Mouse (Mus musculus): Measurements from ENCODE around the gene Kank3. TPM values are rescaled to one million over a fixed set of nuclear protein-coding genes. Genes with fewer than 3 reads are reported as not detected.

Gene Kank3
- polyA plus RNA-seq (2016; fragmentation: Nextera tagmentation; extraction: Ambion mirVana): 31.5 and 32.3 TPM in 2 replicates

DNA sequence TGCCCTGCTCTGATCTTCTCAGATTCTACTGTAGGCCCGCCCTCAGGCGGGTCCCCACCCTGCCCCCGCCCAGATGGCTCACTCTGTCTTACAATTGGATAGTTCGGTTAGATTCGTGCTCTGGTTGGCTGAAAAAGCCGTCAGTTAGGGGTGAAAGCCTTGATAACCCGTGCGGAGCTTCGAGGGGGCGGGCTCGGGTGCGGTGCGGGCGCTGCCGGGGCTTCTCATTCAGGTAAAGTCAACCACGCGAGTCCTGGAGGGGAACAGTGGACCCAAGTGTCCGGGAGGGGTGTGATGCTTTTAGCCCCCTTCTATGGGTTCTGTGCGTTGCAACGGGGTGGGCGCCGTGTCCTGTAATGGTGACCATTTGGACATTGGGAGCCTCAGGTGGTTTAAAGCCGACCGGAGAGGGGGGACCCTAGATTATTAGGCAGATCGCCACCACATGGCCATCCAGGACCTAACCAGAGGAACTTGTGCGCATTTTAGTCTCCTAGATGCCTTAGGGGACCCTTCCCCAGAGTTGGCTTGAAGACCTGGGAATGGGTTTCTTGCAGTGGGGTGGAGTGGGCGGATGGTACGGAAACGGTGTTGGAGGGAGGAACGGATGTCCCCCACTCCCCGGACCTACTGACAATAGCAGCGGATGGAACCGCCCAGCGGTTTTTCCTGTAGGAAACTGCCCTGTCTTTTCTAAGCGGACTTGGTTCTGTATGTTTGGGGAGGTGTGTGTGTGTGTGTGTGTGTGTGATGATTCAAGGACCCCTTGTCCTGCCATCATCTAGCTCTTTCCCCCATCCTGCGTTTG, at the start of gene Kank3:
Kank3 (plus strand) TSS at position 186 of the 808 bp plus-strand sequence.
- Histone ChIP-seq H3K4me1 (peaks cover 8% of the 10 kb centered on the region), H3K4me3 (peak within 1 kb of the TSS; percentile 47), H3K36me3 (no peaks in the 10 kb centered on the region), H3K9me3 (no peaks in the 10 kb centered on the region), H3K27ac (no peak within 1 kb of the TSS), H3K4me2 (replicated peaks) (peak within 1 kb of the TSS; percentile 76), H3K9ac (peak within 1 kb of the TSS; percentile 42), H3K27me3 (replicated peaks) (peaks cover 10% of the 10 kb centered on the region)
- peak; percentile 98 for ATAC-seq (ENCODE audit: low FRiP score, low read depth)
- under 1% methylated on average over 36 of the region's 36 CpGs for WGBS

DNA sequence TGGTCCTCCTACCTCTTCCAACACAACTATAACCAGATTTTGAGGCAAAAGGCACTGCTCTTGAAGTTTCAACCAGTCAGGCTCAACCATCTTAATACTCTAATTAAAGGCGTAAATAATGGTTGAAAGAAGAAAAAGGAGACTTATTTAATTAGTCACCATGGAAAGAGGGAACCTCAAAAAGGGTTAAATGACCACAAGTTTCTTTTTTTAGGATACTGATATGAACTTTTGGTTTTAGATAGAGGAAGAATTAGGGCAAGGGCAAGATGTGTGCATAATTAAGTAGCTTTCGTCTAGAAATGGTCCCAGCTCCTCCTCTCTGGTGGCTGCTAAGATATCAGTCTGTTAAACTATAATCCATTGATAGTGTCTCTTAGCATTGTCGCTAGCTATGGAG, 43.9 kb upstream of the Kank3 start:
- Histone ChIP-seq H3K9me3 (no peaks in the 10 kb centered on the region), H3K9ac (no peak overlapping the region), H3K27ac (no peak overlapping the region), H3K4me3 (no peak overlapping the region), H3K4me1 (no peaks in the 10 kb centered on the region), H3K4me2 (replicated peaks) (no peak overlapping the region), H3K36me3 (no peaks in the 10 kb centered on the region), H3K27me3 (replicated peaks) (no peaks in the 10 kb centered on the region)
- WGBS: 85% methylated on average over 3 of the region's 3 CpGs
- ATAC-seq (ENCODE audit: low FRiP score, low read depth): no peak

DNA sequence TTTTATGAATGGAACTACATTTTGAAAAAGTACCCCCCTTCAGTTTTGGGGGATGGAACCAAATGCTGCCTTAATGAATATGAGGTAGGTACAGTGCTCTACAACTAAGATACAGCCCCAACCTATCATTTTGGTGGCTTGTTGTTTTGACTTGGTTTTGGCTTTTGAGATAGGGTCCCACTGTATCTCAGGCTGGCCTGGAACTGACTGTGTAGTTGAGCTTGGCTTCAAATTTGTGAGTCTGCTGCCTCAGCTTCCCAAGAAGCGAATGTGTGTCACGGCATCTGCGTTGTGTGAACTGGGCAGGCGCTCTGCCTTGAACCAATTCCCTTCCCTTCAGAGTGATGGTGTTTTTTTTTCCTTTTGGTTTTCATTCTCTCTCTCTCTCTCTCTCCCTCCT, 38.7 kb upstream of the Kank3 start:
- Histone ChIP-seq H3K9me3 (no peaks in the 10 kb centered on the region), H3K4me2 (replicated peaks) (no peak overlapping the region), H3K4me3 (no peak overlapping the region), H3K27ac (no peak overlapping the region), H3K9ac (no peak overlapping the region), H3K36me3 (no peaks in the 10 kb centered on the region), H3K4me1 (no peaks in the 10 kb centered on the region), H3K27me3 (replicated peaks) (no peaks in the 10 kb centered on the region)
- 97% methylated on average over 4 of the region's 4 CpGs for WGBS
- ATAC-seq (ENCODE audit: low FRiP score, low read depth): no peak

DNA sequence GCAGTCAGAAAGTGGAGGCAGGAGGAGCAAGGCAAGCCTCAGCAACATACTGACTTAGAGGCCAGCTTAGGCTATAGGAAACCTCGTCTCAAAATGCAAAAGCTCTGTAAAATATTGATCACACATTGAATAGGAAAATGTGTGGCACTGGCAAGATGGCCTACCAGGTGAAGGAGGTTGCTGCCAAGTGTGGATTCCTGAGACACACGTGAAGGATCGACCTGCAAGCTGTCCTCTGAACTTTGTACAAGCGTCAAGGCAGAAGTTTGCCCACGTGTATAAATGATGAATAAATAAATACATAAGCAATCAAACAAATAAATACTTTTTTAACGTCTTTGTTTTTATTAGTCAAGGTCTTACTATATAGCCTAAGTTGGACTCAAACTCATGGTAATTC, 36.9 kb upstream of the Kank3 start:
- no peak overlapping the region for H3K27ac ChIP-seq

DNA sequence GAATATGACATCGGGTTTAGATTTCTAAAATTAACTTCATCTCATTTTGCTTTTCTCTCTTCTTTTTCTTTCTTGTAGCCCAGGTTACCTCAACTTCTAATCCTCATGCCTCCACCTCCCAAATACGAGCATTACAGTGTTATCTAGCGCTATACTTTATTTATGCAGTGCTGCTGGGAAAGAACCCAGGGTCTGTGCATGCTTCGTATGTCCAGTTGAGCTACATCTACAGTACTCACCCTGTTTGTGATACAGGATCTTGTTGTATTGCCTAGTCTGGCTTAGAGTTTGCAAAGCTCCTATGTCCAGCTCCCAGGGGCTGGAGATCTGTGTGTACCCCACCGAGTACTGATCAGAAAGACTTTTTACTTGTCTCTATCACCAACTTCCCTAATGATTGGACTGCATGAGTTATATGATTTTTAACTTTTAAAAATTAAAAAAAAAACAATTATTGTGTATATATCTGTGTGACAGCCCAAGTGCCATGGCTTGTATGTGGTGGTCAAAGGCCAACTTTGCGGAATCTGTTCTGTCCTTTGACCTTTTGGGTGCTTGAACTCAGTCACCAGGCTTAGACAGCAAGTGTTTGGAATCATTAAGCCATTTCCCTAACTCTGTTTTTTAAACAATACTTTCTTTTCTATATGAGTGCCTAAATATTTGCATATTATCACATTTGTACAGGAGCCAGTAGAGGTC, 36.3 kb upstream of the Kank3 start:
- WGBS: 92% methylated on average over 6 of the region's 6 CpGs
- peaks cover 5% of the 10 kb centered on the region; the same call in 1 of the 2 replicates for H3K36me3 ChIP-seq
- H3K9me3 ChIP-seq: no peaks in the 10 kb centered on the region
- no peaks in the 10 kb centered on the region for H3K27me3 ChIP-seq (replicated peaks)
- H3K9ac ChIP-seq: no peak overlapping the region
- H3K4me2 ChIP-seq (replicated peaks): no peak overlapping the region
- no peak overlapping the region for H3K27ac ChIP-seq
- H3K4me3 ChIP-seq: no peak overlapping the region
- no peak for ATAC-seq (ENCODE audit: low FRiP score, low read depth)
- H3K4me1 ChIP-seq: no peaks in the 10 kb centered on the region

More for the DNA sequence above, 36.9 kb upstream of the Kank3 start:
- peaks cover 5% of the 10 kb centered on the region; the same call in 1 of the 2 replicates for H3K36me3 ChIP-seq
- H3K4me3 ChIP-seq: no peak overlapping the region
- no peaks in the 10 kb centered on the region for H3K9me3 ChIP-seq
- no peak for ATAC-seq (ENCODE audit: low FRiP score, low read depth)
- no peaks in the 10 kb centered on the region for H3K4me1 ChIP-seq
- no peaks in the 10 kb centered on the region for H3K27me3 ChIP-seq (replicated peaks)
- no peak overlapping the region for H3K9ac ChIP-seq
- H3K4me2 ChIP-seq (replicated peaks): no peak overlapping the region
- 78% methylated on average over 6 of the region's 6 CpGs for WGBS

DNA sequence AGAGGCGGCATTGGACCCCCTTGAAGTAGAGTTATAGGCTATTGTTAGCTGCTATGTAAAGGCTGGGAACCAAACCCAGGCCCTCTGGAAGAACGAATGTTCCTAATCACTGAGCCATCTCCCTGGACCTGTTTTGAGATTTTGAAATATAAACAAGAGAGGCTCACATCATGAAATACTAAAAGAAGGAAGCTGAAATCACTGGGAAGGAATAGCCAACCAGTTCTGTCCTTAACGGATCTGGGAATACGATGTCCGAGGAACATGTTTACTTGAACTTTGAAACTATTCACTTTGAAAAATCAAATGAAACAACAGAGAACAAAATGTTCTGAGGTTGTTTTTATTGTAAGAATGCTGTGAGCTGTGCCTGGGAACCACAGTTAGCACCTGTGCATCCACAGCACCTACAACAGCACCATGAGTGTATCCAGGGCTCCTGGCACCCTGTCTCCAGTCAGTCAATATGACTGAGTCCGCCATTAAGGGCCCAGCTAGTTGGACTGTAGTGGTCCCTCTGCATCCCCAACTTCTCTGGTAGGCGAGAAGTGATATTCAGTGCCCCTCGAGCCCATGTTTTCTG, 35.7 kb upstream of the Kank3 start:
- Histone ChIP-seq H3K4me1 (peaks cover 6% of the 10 kb centered on the region; the same call in 1 of the 2 replicates), H3K27ac (no peak overlapping the region), H3K27me3 (replicated peaks) (no peaks in the 10 kb centered on the region), H3K9ac (no peak overlapping the region), H3K4me2 (replicated peaks) (no peak overlapping the region), H3K36me3 (peaks cover 5% of the 10 kb centered on the region; the same call in 1 of the 2 replicates), H3K4me3 (no peak overlapping the region), H3K9me3 (no peaks in the 10 kb centered on the region)
- no peak for ATAC-seq (ENCODE audit: low FRiP score, low read depth)
- 92% methylated on average over 8 of the region's 8 CpGs for WGBS

DNA sequence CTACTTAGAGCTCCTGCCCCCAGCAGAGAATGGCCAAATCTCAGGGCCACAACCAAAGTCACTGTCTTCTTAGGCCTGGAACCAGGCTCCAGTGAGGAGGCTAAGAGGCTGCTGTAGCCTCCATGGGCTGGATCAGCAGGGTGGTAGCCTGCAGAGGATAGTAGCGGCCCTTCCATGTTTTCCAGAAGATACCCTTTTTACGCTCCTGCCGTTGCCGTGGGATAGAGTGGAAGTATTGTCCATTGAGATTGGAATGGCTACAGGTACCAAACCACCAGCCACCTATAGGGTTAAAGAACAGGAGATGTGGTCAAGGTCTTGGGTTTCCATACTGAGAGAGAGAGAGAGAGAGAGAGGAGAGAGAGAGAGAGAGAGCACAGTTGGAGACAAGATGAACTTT, 35.0 kb upstream of the Kank3 start:
- no peaks in the 10 kb centered on the region for H3K9me3 ChIP-seq
- H3K4me3 ChIP-seq: no peak overlapping the region
- 92% methylated on average over 4 of the region's 4 CpGs for WGBS
- H3K27me3 ChIP-seq (replicated peaks): no peaks in the 10 kb centered on the region
- H3K9ac ChIP-seq: no peak overlapping the region
- H3K4me1 ChIP-seq: peaks cover 7% of the 10 kb centered on the region; the same call in 1 of the 2 replicates
- peaks cover 5% of the 10 kb centered on the region; the same call in 1 of the 2 replicates for H3K36me3 ChIP-seq
- no peak for ATAC-seq (ENCODE audit: low FRiP score, low read depth)
- H3K4me2 ChIP-seq (replicated peaks): no peak overlapping the region
- no peak overlapping the region for H3K27ac ChIP-seq

DNA sequence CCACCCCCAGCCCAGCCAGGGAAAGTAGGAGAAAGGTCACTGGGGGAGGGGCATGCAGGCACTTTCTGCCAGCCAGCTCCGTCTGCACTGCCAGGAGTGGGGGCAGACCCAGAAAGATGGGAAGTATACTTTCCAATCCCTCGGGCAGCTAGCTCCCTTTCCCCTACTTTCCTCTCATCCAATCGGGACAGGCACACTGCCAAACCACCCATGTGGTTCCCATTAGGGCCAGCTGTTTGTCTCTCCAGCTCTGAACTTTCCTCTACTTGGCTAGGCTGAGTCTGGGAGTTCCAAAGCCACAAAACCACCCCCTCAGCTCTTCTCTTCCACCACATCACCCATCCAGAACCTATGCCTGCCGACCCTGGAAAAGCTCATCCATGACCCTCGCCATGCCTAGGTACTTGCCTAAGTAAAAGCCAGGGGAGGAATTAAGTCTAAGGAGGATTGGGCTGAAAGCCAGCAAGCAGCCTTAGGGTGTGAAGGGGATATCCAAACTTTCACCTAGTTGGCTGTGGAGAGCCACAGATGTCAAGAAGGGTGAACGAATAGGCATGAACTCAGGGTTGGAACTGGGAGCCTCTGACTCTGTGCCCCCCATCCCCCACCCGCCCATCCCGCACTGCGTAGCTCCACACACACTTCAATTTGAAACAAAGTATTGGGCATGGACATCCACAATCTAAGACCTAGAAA, 30.9 kb upstream of the Kank3 start:
- H3K27me3 ChIP-seq (replicated peaks): 0 out of 2 replicates have a peak, but pooled peaks cover 5% of the 10 kb centered on the region
- WGBS: 64% methylated on average over 9 of the region's 9 CpGs
- H3K4me2 ChIP-seq (replicated peaks): peak overlapping the region; percentile 88
- H3K4me3 ChIP-seq: no peak overlapping the region
- H3K27ac ChIP-seq: no peak overlapping the region
- H3K4me1 ChIP-seq: peaks cover 17% of the 10 kb centered on the region
- no peaks in the 10 kb centered on the region for H3K9me3 ChIP-seq
- H3K36me3 ChIP-seq: peaks cover 5% of the 10 kb centered on the region; the same call in 1 of the 2 replicates
- H3K9ac ChIP-seq: no peak overlapping the region
- ATAC-seq (ENCODE audit: low FRiP score, low read depth): 0 out of 2 replicates have a peak, but pooled peaks have one; percentile 29

DNA sequence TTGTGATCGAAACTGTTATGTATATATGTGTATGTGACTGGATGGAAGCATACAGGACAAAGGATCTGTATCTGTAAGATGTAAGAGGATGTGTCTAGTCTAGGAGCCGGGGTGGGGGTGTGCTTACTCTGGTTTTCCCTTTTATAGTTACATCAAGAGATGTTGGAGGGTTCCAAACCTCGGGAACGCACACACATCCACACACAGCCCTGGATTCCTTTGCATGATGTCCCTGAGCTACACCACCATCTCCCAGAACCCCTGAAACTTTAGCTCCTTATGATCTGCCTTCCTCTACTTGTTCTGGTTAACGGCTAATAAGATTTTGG, 30.4 kb upstream of the Kank3 start:
- H3K9me3 ChIP-seq: no peaks in the 10 kb centered on the region
- no peak overlapping the region for H3K27ac ChIP-seq
- 0 out of 2 replicates have a peak, but pooled peaks cover 5% of the 10 kb centered on the region for H3K27me3 ChIP-seq (replicated peaks)
- H3K4me1 ChIP-seq: peaks cover 17% of the 10 kb centered on the region
- no peak for ATAC-seq (ENCODE audit: low FRiP score, low read depth)
- no peak overlapping the region for H3K4me3 ChIP-seq
- peaks cover 5% of the 10 kb centered on the region; the same call in 1 of the 2 replicates for H3K36me3 ChIP-seq
- H3K9ac ChIP-seq: no peak overlapping the region
- WGBS: 89% methylated on average over 5 of the region's 5 CpGs
- peak overlapping the region; percentile 88 for H3K4me2 ChIP-seq (replicated peaks)

DNA sequence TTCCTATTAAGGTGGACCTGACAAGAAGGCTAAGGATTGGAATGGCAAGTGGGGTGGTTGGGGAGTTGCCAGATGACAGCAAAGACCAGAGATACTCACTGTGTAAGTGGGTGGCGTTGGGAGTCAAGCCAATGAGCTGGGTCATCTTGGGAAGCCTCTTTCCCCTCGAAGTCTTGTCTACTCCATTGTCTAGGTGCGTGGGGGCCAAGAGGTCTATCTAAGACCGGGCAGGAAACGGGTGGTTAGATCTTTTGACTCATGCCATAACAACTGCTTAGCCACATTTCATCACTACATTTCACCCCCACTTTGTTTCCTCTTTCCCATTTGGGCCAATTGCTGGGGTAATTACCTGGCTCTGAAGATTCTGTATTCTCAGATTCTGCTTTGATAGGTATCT, 29.9 kb upstream of the Kank3 start:
- no peaks in the 10 kb centered on the region for H3K9me3 ChIP-seq
- no peak overlapping the region for H3K27ac ChIP-seq
- peaks cover 17% of the 10 kb centered on the region for H3K4me1 ChIP-seq
- H3K9ac ChIP-seq: no peak overlapping the region
- peaks cover 5% of the 10 kb centered on the region; the same call in 1 of the 2 replicates for H3K36me3 ChIP-seq
- peak overlapping the region; percentile 42; the same call in 1 of the 2 replicates for H3K4me3 ChIP-seq
- 0 out of 2 replicates have a peak, but pooled peaks cover 5% of the 10 kb centered on the region for H3K27me3 ChIP-seq (replicated peaks)
- 92% methylated on average over 5 of the region's 5 CpGs for WGBS
- peak overlapping the region; percentile 88 for H3K4me2 ChIP-seq (replicated peaks)
- no peak for ATAC-seq (ENCODE audit: low FRiP score, low read depth)

DNA sequence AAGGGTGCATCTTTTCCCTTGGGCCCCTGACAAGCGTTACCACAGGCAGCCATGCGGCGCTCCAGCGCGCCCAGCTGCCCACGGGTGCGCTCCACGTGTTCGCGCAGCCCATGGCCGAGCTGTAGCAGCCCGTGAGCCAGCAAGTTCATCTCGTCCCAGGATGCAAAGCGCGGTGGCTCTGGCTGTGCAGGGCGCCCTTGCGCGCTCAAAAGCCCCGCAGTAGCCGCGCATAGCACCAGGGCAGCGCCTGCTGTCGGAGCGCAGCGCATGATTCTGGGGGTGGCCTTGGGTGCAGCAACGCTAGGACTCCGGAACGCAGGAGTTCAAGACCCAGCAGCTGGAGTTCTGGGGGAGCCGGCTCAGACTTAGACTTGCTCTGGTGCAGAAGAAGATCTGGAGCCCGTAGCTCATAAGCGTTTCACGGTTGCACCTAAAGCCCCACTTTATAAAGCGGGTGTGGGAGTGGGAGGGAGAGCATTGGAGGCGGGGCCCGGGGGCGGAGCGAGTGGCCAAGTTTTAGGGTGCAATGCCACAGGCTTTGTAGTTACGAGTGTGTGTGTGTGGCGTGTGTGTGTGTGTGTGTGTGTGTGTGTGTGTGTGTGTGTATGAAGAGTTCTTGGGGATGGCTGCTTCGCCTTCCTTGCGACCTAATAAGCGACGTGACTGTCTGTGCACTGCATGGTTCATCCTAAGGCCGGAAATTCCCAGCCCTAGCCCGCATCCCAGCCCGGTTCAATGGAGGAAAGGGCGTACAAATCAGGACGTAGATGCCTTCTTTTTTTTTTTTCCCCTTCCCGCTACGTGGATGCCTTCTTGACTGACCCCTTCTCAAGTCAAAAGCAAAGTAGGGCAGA, 29.0 kb upstream of the Kank3 start, which contains the start of gene Angptl4:
Angptl4 (minus strand) TSS at position 707 of the 854 bp plus-strand sequence.
- Histone ChIP-seq H3K36me3 (peaks cover 5% of the 10 kb centered on the region; the same call in 1 of the 2 replicates), H3K9ac (peak within 1 kb of the TSS; percentile 58), H3K27ac (no peak within 1 kb of the TSS), H3K27me3 (replicated peaks) (0 out of 2 replicates have a peak, but pooled peaks cover 5% of the 10 kb centered on the region), H3K9me3 (no peaks in the 10 kb centered on the region), H3K4me1 (peaks cover 17% of the 10 kb centered on the region), H3K4me2 (replicated peaks) (peak within 1 kb of the TSS; percentile 88), H3K4me3 (peak within 1 kb of the TSS; percentile 42)
- WGBS: 2% methylated on average over 50 of the region's 50 CpGs
- ATAC-seq (ENCODE audit: low FRiP score, low read depth): peak; percentile 84

Data from neural tube, embryonic 12.5 days (tissue).